Mouse (Mus musculus) myocyte (in vitro differentiated cells): ENCODE data around the gene Col4a1. TPM values are rescaled to one million over a fixed set of nuclear protein-coding genes. Genes with fewer than 3 reads are reported as not detected.

Source experiments
- H3K27me3 ChIP-seq: one replicate; pipeline ENCODE4 v1.6.1; 2011; ENCODE audit not compliant: control insufficient read depth, insufficient read depth, insufficient read length
- H3K36me3 ChIP-seq: one replicate; pipeline ENCODE4 v1.6.1; 2011; ENCODE audit not compliant: control insufficient read depth, insufficient read depth
- H3K4me2 ChIP-seq: one replicate; pipeline ENCODE4 v1.6.1; 2011; ENCODE audit warnings: low read depth, control low read depth
- H3K4me3 ChIP-seq: one replicate; pipeline ENCODE4 v1.5.1; 2011; ENCODE audit warnings: mild to moderate bottlenecking, control low read depth, moderate library complexity
- H3K79me2 ChIP-seq: one replicate; pipeline ENCODE4 v1.6.1; 2011; ENCODE audit not compliant: control insufficient read depth, insufficient read depth
- H3ac ChIP-seq: one replicate; pipeline ENCODE4 v1.6.1; 2011; ENCODE audit not compliant: control insufficient read depth, insufficient read length
- CEBPB ChIP-seq: IDR thresholded peaks from 2 replicates; pipeline ENCODE4 v1.6.1; 2011; ENCODE audit warnings: mild to moderate bottlenecking, moderate library complexity; ENCODE audit not compliant: poor library complexity, insufficient read depth, severe bottlenecking
- E2F4 ChIP-seq: IDR thresholded peaks from one replicate; pipeline ENCODE4 v1.6.1; 2011; ENCODE audit warnings: mild to moderate bottlenecking, control low read depth, moderate library complexity; ENCODE audit not compliant: insufficient read depth
- MAX ChIP-seq: IDR thresholded peaks from one replicate; pipeline ENCODE4 v1.6.1; 2011; ENCODE audit warnings: low read depth, mild to moderate bottlenecking, control low read depth
- MYOD1 ChIP-seq, 3 experiments: IDR thresholded peaks; one replicate each; pipeline ENCODE4 v1.6.1; 2011; ENCODE audit warnings: control low read depth in 2 of 3, low read depth in 2 of 3, mild to moderate bottlenecking in 2 of 3, moderate library complexity in 1 of 3; ENCODE audit not compliant: insufficient read length in 2 of 3, control insufficient read depth in 1 of 3
- MYOG ChIP-seq, 3 experiments: IDR thresholded peaks; one replicate each; pipeline ENCODE4 v1.6.1; 2011; ENCODE audit warnings: control low read depth in 2 of 3, low read depth in 2 of 3, mild to moderate bottlenecking in 2 of 3; ENCODE audit not compliant: insufficient read length in 2 of 3, control insufficient read depth in 1 of 3, insufficient read depth in 1 of 3
- POLR2A ChIP-seq: IDR thresholded peaks from one replicate; pipeline ENCODE4 v1.6.1; 2011; ENCODE audit warnings: low read depth, mild to moderate bottlenecking, control low read depth, moderate library complexity; ENCODE audit not compliant: insufficient read length
- POLR2AphosphoS2 ChIP-seq: IDR thresholded peaks from one replicate; pipeline ENCODE4 v1.6.1; 2011; ENCODE audit warnings: low read depth, control low read depth; ENCODE audit not compliant: insufficient read length
- REST ChIP-seq: IDR thresholded peaks from one replicate; pipeline ENCODE4 v1.6.1; 2011; ENCODE audit warnings: mild to moderate bottlenecking, control low read depth, moderate library complexity; ENCODE audit not compliant: insufficient read depth, insufficient read length
- SRF ChIP-seq: IDR thresholded peaks from one replicate; pipeline ENCODE4 v1.6.1; 2011; ENCODE audit warnings: low read depth; ENCODE audit not compliant: control insufficient read depth, insufficient read length
- TCF12 ChIP-seq: IDR thresholded peaks from one replicate; pipeline ENCODE4 v1.6.1; 2011; ENCODE audit warnings: mild to moderate bottlenecking, control low read depth; ENCODE audit not compliant: poor library complexity, insufficient read depth, severe bottlenecking
- TCF3 ChIP-seq: IDR thresholded peaks from one replicate; pipeline ENCODE4 v1.6.1; 2011; ENCODE audit warnings: low read depth, control low read depth; ENCODE audit not compliant: insufficient read length
- USF1 ChIP-seq: IDR thresholded peaks from one replicate; pipeline ENCODE4 v1.6.1; 2011; ENCODE audit warnings: low read depth, mild to moderate bottlenecking, control low read depth, moderate library complexity
- polyA plus RNA-seq: library from polyadenylated mRNA; unstranded; fragments of >200 nt; fragmentation: generic; extraction: Trizol; gene quantifications from one replicate; pipeline ENCODE4 v1.2.1, GENCODE M21; 2012; ENCODE audit warnings: missing spikeins

The Col4a1 gene
- polyA plus RNA-seq, 1 experiment, result 34.8 TPM

- Histone ChIP-seq H3K4me3 (no peak overlapping the region), H3K79me2 (no peaks in the 10 kb centered on the region), H3ac (no peak overlapping the region), H3K4me2 (peak overlapping the region; percentile 59), H3K36me3 (no peaks in the 10 kb centered on the region), H3K27me3 (no peaks in the 10 kb centered on the region)
- TF ChIP-seq MYOD1 (IDR thresholded peaks at IDR 0.05; ENCODE audit: control insufficient read depth in 1 of 3, insufficient read length in 2 of 3, low read depth in 2 of 3), result peak in 2 of 3 experiments; percentile 6 to 21
- TF ChIP-seq USF1, result no peak
These were observed 34.5 kb downstream of the Col4a1 start for GRCm38 (mm10) chr8:11278101-11278611.

GRCm38 (mm10) chr8:11277602-11278051, 35.0 kb downstream of the Col4a1 start:
- Histone ChIP-seq H3K36me3 (no peaks in the 10 kb centered on the region), H3K4me2 (peak overlapping the region; percentile 59), H3ac (no peak overlapping the region), H3K4me3 (no peak overlapping the region), H3K79me2 (no peaks in the 10 kb centered on the region), H3K27me3 (no peaks in the 10 kb centered on the region)
- TF ChIP-seq MYOD1 (IDR thresholded peaks at IDR 0.05; ENCODE audit: control insufficient read depth in 1 of 3, insufficient read length in 2 of 3, low read depth in 2 of 3) (no peak), MAX (no peak), TCF3 (no peak)

GRCm38 (mm10) chr8:11276286-11276685, 36.3 kb downstream of the Col4a1 start:
- TF ChIP-seq MYOD1 (IDR thresholded peaks at IDR 0.05; ENCODE audit: control insufficient read depth in 1 of 3, insufficient read length in 2 of 3, low read depth in 2 of 3) (no peak), USF1 (no peak)
- Histone ChIP-seq H3ac (no peak overlapping the region), H3K27me3 (no peaks in the 10 kb centered on the region), H3K4me3 (no peak overlapping the region), H3K79me2 (no peaks in the 10 kb centered on the region), H3K4me2 (no peak overlapping the region), H3K36me3 (no peaks in the 10 kb centered on the region)

GRCm38 (mm10) chr8:11274415-11274814, 38.2 kb downstream of the Col4a1 start:
- TF ChIP-seq MAX (no peak), POLR2A (no peak), MYOD1 (IDR thresholded peaks at IDR 0.05; ENCODE audit: control insufficient read depth in 1 of 3, insufficient read length in 2 of 3, low read depth in 2 of 3) (no peak), SRF (no peak), POLR2AphosphoS2 (no peak), USF1 (no peak), TCF3 (no peak), TCF12 (no peak), CEBPB (no peak), MYOG (IDR thresholded peaks at IDR 0.05; ENCODE audit: control insufficient read depth in 1 of 3, insufficient read depth in 1 of 3, insufficient read length in 2 of 3, low read depth in 2 of 3) (no peak), E2F4 (no peak), REST (no peak)
- Histone ChIP-seq H3K4me2 (no peak overlapping the region), H3ac (no peak overlapping the region), H3K4me3 (no peak overlapping the region), H3K27me3 (no peaks in the 10 kb centered on the region), H3K36me3 (no peaks in the 10 kb centered on the region), H3K79me2 (no peaks in the 10 kb centered on the region)

- H3K27me3 ChIP-seq, result no peaks in the 10 kb centered on the region
- H3K36me3 ChIP-seq, result no peaks in the 10 kb centered on the region
- H3ac ChIP-seq, result no peak overlapping the region
- no peak overlapping the region for H3K4me2 ChIP-seq
- TF ChIP-seq POLR2AphosphoS2 (no peak), MAX (no peak), SRF (no peak), CEBPB (no peak), USF1 (no peak), E2F4 (no peak), TCF3 (no peak), REST (no peak), MYOD1 (IDR thresholded peaks at IDR 0.05; ENCODE audit: control insufficient read depth in 1 of 3, insufficient read length in 2 of 3, low read depth in 2 of 3) (no peak), POLR2A (no peak)
- no peak overlapping the region for H3K4me3 ChIP-seq
- no peaks in the 10 kb centered on the region for H3K79me2 ChIP-seq
These were observed 39.0 kb downstream of the Col4a1 start for GRCm38 (mm10) chr8:11273506-11274158.
